Mouse (Mus musculus) hindlimb bud, embryonic 11.5 days (tissue): ENCODE results near the gene 4930432M17Rik.

Source experiments
- DNase-seq: peaks from one replicate; pipeline ENCODE4 v3.0.0-alpha.2; 2012; ENCODE audit warnings: low read depth, low spot score; ENCODE audit errors: extremely low spot score

The 4930432M17Rik gene

DNA sequence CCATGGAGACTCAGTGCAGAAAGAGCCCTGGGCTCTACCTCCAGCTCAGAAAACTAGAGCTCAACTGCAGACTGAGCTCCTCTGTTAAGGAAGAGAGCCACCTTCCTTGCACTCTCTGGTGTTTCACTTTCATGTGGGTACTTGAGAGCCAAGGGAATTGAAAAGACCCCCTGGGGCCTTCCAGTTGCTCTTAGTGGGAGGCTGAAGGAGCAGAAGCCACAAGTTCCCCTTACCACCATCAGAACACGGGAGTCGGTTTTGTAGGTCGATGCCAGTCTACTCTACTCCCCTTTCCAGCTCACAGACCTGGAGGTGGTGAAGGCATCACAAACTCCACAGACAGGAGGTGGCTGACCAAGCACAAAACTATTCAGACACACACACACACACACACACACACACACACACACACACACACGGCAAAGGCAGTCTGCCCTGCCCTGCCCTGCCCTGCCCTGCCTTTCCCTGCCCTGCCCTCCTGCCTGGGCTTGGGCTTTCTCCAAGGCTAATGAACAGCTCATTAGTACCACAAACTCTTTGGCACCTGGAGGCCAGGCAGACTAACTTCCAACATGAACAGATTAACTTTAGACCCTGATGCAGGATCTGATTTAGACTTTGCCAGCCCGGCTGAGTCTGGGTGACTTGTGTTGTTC lies 1.7 kb downstream of the 4930432M17Rik start:
- DNase-seq: no peak

DNA sequence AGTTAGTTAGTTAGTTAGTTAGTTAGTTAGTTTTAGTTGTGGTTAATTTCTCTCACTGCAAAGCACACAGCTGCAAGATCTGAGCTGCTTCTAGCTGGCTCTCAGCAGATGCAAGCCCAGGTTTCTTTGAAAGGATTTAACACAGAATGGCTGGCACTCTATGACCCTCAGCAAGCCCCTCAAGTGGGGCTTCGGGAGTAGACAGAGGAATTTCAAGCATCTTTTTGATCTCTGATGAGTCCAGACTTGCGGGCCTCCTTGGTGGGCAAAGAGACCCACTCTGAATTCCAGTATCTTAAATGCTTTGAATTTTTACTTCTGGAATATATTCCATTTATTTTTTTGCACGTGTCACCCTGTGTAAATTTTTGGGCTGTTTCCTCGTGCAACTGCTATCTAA lies 8.4 kb downstream of the 4930432M17Rik start:
- DNase-seq: no peak

DNA sequence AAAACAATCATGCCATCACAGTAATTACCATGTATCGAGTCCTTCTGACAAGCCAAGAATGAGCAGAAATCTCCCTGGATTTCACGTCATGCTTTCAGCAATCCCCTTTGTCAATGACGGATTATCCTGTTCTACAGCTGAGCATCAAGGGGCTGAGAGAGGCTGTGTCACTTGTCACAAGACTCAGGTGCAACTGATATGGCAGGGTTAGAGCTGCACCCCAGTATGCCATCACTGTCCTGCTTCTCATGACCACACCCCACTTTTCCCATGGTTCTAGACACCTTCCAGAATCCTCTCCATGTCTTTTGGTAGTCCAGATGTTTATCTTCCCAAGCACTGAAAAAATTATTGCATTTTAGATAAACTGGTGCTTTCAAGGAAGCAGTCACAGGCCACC lies 8.9 kb downstream of the 4930432M17Rik start:
- DNase-seq: no peak

DNA sequence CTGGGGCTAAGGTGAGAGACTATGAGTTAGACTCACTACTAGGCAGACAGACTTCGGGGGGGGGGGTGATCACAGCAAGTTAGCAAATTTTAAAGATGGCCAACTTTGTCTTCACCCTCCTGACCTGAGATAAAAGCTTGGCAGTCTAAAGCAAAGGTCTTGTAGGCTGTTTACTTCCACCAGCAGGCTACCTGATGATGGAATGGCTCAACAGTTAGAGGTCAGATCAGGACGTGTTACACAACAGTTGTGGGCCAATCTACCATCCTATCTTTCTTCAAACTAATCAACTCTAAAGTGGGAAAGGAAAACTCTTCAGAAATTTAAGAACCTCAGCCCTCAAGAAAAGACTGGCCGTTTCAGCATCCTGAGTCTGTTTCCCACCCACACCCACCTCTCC lies 9.6 kb downstream of the 4930432M17Rik start:
- no peak for DNase-seq

DNA sequence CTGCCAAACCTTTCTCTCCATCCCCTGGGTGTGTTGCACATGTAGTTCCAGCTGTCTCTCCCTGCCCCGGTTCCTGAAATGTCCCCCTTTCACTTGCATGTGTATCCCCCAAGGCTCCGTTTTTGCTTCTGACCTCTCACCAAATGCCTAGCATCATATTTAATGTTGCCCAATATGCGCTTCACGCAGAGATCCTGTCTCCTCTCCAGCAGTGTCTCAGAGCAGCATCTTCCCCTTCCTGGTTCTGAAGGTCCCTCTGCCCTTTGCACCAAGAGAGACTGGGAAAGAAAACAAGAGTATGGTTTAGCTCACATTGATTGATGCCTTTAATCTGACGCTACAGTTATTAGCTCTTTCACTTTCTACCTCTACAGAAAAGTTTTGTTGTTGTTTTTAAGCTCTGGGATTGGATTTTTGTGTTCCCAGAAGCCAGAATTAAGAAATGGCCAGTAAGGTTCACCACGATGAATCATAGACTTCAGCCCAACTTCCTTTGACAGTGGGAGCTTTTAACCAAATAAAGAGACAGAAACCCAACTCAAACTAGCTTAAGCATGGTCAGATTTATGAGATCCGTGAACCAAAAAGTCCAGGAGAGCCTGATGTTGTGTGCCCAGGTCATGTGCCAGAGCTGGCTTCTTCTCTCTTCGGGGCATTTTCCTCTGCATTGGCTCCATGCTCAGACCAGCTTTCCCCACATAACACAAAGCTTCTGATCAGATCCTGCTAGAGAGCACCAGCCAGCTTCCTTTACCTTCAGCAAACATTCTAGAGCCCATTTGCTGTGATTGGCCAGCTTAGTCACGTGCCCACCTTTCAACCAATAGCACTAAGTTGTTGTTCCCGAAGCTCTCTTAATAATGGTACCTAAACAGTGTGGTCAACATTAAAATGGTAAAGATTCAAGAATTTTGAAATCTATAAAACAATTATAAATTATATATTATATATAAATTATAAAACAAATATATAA lies 12.2 kb downstream of the 4930432M17Rik start:
- DNase-seq: no peak

DNA sequence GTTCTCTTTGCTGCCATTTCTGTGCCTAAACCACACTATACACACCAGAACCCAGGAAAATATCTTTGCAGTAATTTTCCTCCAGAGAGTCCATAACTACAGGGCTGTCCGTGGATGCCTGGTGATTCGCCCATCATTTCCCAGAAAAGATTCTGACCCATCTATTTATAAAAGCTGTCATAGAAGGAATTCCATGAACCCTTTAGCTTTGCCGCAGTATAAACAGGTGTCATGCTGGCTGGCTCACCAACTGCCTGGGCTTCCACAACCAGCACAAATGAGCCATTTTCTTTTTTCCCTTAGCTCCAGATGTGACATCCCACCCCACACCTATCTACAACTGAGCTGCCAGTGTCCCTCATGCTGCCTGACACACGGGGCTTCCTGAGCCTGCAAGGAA lies 14.0 kb downstream of the 4930432M17Rik start:
- DNase-seq: no peak

DNA sequence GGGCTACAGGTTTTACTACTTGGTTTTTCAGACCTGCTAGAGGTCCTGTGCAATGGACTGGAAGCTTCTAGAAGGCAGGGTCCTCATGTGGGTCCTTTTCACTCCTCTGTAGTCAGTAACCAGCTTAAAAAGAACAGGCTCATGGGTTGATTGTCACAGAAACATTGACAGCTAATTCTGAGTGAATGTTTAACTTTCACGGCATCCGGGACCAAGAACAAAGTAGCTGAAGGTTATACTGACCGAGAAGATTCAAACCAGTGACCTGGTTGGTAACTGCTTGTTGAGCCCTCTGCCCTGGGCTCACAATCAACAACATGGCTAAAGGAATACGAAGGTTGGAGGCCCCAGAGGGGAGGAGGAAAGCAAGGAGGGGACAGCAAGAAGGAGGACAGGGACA lies 14.4 kb downstream of the 4930432M17Rik start:
- no peak for DNase-seq

DNA sequence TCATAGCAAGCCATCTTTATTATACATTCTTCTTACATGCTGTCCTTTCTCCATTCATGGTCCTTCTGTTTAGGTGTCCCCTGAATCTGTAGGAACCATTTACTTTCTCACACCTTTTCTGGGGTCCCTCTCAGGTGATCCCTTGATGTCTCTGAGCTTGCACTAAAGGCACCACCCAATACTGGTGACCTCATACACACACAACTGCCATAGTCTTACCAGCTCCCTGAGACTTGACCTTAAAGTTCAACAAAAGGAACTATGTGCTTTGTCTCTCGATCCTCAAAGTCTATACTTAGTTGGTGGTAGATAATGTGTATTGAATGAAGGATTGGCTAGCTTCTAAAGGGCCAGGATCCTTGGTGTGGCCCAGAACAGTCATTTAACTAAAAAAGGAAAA lies 15.4 kb downstream of the 4930432M17Rik start:
- DNase-seq: no peak

DNA sequence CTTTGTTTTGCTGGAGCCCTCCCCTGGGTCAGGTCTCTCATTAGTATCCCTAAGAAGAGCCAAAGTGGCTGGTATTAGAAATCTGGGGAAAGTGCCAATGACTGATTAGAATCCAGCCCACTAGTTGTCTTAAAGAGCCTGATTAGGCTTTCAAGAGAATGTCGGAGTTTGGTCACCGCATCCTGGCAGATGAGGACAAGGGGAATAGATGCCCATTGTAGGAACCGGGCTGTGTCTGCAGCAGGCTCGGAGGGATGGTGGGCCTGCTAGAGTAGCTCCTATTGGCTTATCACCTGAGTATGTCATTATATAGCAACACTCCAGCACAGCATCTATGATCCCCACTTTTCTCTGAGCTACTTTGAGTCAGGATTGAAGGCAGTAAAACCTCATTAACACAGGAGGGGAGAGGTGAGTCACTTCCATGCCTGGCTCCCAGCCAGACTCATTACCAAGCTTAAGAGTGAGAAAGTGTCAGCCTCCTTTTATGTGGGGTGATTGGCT lies 15.9 kb downstream of the 4930432M17Rik start:
- DNase-seq: peak; percentile 31

DNA sequence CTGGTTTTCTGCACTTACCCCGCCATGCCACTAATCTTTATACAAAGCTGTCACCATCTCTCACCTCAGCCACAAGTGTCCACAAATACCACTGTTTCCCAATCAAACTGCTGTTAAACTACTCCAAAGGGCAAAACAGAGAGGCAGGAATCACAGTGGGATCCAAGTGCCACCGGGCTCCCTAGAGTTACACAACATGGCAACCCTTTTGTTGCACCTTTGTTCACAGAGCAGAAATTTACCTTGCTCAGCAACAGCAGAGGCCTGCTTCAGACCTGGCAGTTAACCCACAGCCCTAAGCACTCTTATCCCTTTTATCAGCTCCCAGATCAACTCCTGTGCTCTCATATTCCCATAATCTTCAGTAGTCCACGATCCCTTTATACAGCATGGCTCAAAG lies 17.2 kb downstream of the 4930432M17Rik start:
- no peak for DNase-seq

DNA sequence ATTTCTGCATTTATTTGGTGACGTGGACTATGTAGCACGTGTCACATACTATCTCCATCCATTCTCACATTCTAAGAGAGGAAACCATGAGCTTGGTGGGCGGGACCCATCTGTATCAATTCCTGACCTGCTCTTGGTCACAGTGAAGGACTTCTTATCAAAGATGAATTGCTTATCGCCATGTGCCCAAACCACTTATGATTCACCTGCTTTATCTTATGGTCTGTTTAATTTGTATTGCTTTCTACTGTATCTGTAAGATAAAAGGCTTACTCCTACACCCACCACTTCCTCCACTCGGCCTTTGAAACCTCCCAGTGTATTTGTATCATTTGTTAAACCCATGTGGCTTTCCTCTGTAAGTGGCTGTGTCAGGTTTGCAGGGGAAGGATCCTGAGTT lies 18.5 kb downstream of the 4930432M17Rik start:
- no peak for DNase-seq

DNA sequence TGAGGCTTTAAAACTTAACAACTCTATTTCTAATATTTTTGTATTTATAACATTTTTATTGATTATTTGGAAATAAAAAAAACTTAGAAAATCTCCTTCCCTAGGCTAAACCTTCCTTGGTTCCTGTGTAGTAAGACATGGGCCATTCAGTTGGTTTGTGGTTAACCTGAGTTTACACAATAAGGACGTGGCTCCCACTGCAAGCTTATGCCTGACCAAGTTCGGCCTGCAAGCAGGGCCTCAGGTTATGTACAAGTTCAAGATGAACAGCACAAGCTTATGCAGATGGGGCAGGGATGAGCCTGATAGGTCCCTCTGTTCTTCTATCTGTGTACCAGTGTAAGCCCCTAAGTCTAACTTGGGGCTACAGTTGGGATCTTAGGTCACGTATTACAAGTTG lies 19.1 kb downstream of the 4930432M17Rik start:
- DNase-seq: no peak

DNA sequence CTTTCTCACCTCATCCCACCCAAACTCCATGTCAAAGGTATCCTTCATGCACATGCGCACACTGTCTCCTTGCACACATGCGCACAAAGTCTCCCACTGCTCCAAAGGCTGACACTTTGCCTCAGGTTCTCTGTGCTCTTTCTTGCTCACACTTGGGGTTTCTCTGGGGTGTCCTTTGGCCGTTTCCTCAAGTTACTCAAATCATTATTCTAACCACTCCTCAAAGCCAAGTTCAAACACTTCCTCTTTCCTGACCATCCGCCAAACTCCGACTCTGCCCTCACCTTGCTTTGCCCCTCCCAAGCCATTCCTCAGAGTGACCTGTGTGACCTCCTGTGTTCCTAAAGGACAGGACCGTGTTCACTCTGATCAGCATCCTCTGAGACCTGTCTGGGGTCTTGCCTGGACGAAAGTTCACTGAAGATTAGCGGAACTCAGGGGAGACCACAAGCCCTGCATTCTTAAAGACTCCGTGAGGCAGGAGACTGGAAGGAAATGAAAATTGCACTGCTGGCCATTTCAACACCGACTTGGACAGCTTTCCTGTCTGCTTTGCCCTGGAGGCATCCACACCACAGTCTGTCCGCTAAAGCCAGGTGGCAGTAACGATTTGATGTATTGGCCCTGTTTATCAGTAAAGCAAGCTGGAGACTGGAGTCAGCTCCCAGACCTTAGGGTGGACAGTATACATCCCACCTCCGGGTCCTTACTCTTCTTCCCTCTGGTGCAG lies 22.6 kb downstream of the 4930432M17Rik start:
- no peak for DNase-seq

DNA sequence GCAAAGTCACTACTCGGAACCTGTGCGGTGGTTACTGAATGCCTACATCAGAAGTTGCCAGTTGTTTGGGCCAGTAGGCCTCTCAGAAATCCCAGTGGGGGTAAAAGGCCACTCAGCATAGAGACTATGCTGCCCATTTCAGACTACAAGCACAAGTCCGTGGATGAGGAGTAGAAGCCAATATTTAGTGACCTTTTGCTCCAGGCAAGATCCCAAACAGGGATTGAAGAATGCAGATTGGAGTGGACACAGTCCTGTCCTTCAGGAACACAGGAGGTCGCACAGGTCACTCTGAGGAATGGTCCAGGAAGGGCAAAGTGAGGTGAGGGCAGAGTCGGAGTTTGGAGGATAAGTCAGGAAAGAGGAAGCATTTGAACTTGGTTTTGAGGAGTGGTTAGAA lies 23.2 kb downstream of the 4930432M17Rik start:
- no peak for DNase-seq

DNA sequence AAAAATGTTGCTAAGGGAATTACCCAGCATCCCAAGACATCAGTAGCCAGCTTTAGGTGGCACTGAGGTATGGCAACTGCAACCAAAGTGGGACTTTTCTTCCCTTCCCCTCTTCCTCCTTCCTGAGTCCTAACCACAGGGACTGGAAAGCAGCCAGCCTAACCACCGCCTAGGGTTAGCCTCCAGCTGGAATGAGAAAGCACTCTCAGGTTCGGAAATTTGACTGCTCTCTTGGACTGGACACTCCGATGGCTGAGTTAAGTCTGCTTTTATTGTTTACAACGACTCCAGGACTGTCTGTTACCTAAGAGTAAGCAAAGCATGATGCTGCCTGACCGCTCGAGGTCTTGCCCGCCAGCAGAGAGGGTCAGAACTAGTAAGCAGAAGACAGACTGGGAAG lies 26.6 kb downstream of the 4930432M17Rik start:
- DNase-seq: no peak

DNA sequence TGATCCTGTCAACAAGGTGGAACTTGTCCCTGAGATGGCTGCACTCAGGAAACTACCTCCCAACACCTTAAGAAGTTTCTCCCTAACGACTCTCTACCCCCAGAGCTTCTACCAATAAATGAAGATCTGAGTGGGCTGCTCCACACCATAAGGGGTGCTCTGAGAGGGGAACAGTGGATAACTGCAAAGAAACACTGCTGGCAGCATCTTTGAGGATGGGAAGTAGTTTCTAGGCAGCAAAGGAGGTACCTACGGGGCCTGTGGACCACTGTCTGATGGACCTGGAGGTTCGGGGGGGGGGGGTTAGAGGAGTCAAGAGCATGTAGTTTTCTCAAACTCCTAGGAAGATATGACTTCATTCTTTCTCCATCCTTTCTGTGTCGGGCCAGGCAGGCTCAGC lies 28.8 kb downstream of the 4930432M17Rik start:
- DNase-seq: no peak

DNA sequence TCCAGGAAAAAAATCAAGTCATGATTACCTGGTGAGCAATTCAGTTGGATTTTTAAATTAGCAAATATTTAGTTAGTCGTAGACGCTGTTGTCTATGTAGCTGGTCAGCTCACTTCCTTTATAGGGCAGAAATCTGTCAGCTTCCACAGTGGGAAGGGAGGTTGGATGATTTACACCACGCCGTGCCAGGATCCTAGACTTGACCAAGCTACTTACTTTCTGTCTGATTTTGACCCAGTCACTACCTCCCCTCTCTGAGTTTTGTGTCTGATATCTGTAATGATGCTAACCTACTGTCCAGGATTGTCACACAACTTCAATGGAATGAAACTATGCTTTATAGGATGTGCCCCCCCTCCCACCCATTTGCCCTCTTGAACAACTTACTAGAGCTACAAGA lies 29.3 kb downstream of the 4930432M17Rik start:
- DNase-seq: no peak

DNA sequence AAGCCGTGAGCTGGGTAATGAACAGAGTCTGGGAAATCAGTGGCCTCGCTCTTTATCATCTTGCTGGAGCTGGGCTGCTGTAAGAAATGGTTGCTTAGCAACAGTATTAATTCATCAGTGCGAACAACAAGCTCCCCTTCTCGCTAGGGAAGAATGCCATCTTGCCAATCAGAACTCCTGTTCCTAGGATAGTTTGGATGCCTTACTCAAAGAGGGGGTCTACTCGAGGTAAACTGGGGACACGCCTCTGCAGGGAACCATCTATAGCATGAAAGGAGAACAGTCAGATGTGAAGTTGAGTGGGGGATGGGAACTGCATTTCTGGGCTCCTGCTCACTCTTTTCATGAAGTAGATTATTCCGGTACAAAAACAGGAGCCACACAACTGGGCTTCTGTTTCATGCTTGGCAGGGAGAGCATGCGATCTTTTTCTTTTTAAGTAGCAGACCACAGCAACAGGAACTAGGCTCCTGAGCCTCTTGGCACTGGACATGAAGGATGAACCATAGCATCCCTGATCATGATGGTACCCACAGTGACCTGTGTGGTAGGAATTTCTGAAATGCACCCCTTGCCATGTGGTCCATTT lies 29.9 kb downstream of the 4930432M17Rik start:
- DNase-seq: no peak

DNA sequence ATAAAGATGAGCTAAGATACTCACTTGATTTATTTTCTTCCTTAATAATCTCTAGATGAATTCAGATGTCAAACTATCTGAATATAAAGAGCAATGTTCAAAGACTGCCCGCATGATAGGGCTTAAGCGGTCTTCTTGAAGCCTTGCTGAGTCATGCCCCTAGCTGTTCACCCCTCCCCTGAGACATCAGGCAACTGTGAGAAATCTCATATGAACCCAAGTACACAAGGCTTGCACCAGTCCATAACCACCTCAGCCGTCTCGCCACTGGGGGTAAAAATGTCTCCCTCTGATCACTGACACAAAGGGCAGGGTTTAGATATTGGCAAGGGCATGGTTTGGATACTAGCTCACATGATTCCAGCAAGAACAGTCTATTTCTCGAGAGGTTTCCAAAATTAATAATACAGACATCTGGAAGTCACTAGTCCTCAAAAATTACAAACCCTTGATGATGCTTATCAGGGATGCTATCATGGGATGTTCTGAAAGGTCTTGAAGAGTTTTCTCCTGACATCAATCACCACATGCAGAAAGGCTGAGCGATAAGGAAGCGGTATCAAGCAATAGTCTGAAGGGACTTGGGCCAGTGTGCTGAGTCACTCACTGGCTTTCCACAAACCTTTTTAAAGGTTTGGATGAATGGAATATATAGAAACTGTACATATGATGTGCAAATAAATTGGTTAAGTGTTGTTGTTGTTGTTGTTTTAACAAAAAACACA lies 32.8 kb downstream of the 4930432M17Rik start:
- no peak for DNase-seq

DNA sequence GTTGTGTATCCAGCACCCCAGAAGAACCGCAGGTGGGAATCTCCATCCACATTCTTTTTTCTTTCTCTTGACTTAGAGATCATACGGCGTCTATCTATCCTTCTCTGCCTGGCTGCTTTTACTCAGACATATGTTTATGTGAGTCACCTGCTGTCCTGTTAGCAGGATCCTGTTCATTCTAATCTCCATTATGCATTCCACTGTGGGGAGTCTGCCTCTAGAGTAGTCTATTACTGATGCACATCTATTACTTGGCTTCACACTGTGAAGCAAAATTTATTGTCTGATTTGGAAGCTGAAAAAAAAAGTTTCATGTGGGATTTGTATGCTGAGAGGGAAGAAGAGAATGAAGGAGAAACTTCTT lies 33.3 kb downstream of the 4930432M17Rik start:
- DNase-seq: no peak

DNA sequence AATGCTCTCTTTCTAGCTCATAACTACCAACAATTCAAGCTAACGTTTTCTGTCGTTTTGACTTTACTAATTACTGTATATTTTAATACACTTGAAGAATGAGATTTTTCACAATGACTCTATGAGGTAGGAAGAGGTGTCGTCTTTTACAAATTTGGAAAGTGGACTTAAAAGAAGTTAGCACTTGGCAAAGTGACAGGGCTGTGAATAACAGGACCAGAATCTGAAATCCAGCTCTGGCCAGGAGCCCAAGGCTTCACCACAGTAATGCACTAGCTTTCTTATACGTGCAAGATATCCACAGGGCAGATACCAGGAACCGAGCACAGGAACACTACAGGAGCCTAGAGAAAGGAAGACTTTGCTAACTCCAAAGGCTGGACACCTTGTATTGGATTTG lies 35.5 kb downstream of the 4930432M17Rik start:
- DNase-seq: no peak
